Mouse (Mus musculus) limb, embryonic 14.5 days (tissue): ENCODE results near the gene Tacc2. TPM values are rescaled to one million over a fixed set of nuclear protein-coding genes. Genes with fewer than 3 reads are reported as not detected.

Experiments
- ATAC-seq: fragments of 200-750 bp; cut with Nextera tagmentation; 2 replicates; pipeline ENCODE4 v1.8.0; 2017; ENCODE audit warnings: low read depth, moderate number of reproducible peaks, moderate TSS enrichment; ENCODE audit not compliant: low FRiP score
- DNase-seq: peaks from one replicate; pipeline ENCODE4 v3.0.0-alpha.2; 2015; ENCODE audit warnings: low spot score
- H3K27ac ChIP-seq: fragments of 300-500 bp; sonication (generic); replicated peaks from 2 replicates; pipeline ENCODE4 v1.5.1; 2014; ENCODE audit warnings: low read depth, mild to moderate bottlenecking, low read length, moderate library complexity, mixed read lengths
- H3K27me3 ChIP-seq: fragments of 300-500 bp; sonication (generic); 2 replicates; pipeline ENCODE4 v1.6.1; 2014; ENCODE audit warnings: low read length, mixed read lengths; ENCODE audit not compliant: control insufficient read depth, insufficient read depth
- H3K36me3 ChIP-seq: fragments of 300-500 bp; sonication (generic); 2 replicates; pipeline ENCODE4 v1.6.1; 2014; ENCODE audit warnings: mild to moderate bottlenecking, low read length, moderate library complexity, mixed read lengths; ENCODE audit not compliant: control insufficient read depth, insufficient read depth
- H3K4me1 ChIP-seq: fragments of 300-500 bp; sonication (generic); 2 replicates; pipeline ENCODE4 v1.6.1; 2014; ENCODE audit warnings: antibody characterized with exemption, low read length, mixed read lengths; ENCODE audit not compliant: control insufficient read depth, insufficient read depth
- H3K4me2 ChIP-seq: fragments of 300-500 bp; sonication (generic); replicated peaks from 2 replicates; pipeline ENCODE4 v1.6.1; 2014; ENCODE audit warnings: low read depth, mild to moderate bottlenecking, low read length, moderate library complexity; ENCODE audit not compliant: severe bottlenecking
- H3K4me3 ChIP-seq: fragments of 300-500 bp; sonication (generic); replicated peaks from 2 replicates; pipeline ENCODE4 v1.5.1; 2014; ENCODE audit warnings: low read length
- H3K9ac ChIP-seq: fragments of 300-500 bp; sonication (generic); 2 replicates; pipeline ENCODE4 v1.6.1; 2014; ENCODE audit warnings: mild to moderate bottlenecking, low read depth, low read length, moderate library complexity; ENCODE audit not compliant: severe bottlenecking
- H3K9me3 ChIP-seq: fragments of 300-500 bp; sonication (generic); 2 replicates; pipeline ENCODE4 v1.6.1; 2016; ENCODE audit warnings: low read length; ENCODE audit not compliant: control insufficient read depth
- POLR2A ChIP-seq: fragments of 200-500 bp; IDR thresholded peaks from 2 replicates; pipeline ENCODE4 v1.8.0; 2012; ENCODE audit warnings: inconsistent platforms, mild to moderate bottlenecking, moderate library complexity, borderline replicate concordance; ENCODE audit not compliant: insufficient read depth, insufficient read length; ENCODE audit errors: extremely low read depth
- WGBS: fragments of 180-500 bp; shearing (Covaris S2); extraction: QIAGEN DNeasy Blood & Tissue Kit; methylation state at CpG from one replicate; pipeline ENCODE4 v1.1.7; 2014; 5-methylcytosine and 5-hydroxymethylcytosine counted together
- polyA plus RNA-seq, 2 experiments: library from polyadenylated mRNA; depleted of rRNA in 1 of 2; stranded (reverse) in 1 of 2; unstranded in 1 of 2; fragments of >200 nt; fragmentation: Nextera tagmentation in 1 of 2; extraction: Ambion mirVana in 1 of 2; gene quantifications; 2 replicates each; pipeline versions ENCODE4 v1.2.1 to v1.2.3; 2012 to 2014

Tacc2 gene
- polyA plus RNA-seq, 2 experiments, result 38.2 to 49.1 TPM

- H3K9me3 ChIP-seq, result no peaks in the 10 kb centered on the region
- no peak overlapping the region for H3K4me3 ChIP-seq
- H3K9ac ChIP-seq, result no peak overlapping the region
- no peak for TF ChIP-seq POLR2A
- DNase-seq, result no peak
- ATAC-seq, result no peak
- no peaks in the 10 kb centered on the region for H3K27me3 ChIP-seq
- no peak overlapping the region for H3K27ac ChIP-seq
- H3K4me2 ChIP-seq, result no peak overlapping the region
- H3K4me1 ChIP-seq, result no peaks in the 10 kb centered on the region; the same call in none of the 2 replicates
- H3K36me3 ChIP-seq, result no peaks in the 10 kb centered on the region
- 73% methylated on average over 4 of the region's 4 CpGs for WGBS
These were observed 18.6 kb upstream of the Tacc2 start for GRCm38 (mm10) chr7:130558592-130558991.

GRCm38 (mm10) chr7:130560933-130561332, 16.3 kb upstream of the Tacc2 start:
- H3K4me3 ChIP-seq, result no peak overlapping the region
- DNase-seq (no peak), ATAC-seq (no peak)
- H3K9ac ChIP-seq, result no peak overlapping the region
- no peaks in the 10 kb centered on the region for H3K27me3 ChIP-seq
- no peak for TF ChIP-seq POLR2A
- H3K27ac ChIP-seq, result no peak overlapping the region
- H3K4me2 ChIP-seq, result no peak overlapping the region
- no peaks in the 10 kb centered on the region for H3K4me1 ChIP-seq
- WGBS, result 56% methylated on average over 1 of the region's 1 CpGs
- no peaks in the 10 kb centered on the region for H3K9me3 ChIP-seq
- H3K36me3 ChIP-seq, result no peaks in the 10 kb centered on the region

- H3K4me3 ChIP-seq, result no peak overlapping the region
These were observed 14.0 kb upstream of the Tacc2 start for GRCm38 (mm10) chr7:130563276-130563675.

GRCm38 (mm10) chr7:130563880-130564279, 13.4 kb upstream of the Tacc2 start:
- DNase-seq, result no peak
- WGBS, result 61% methylated on average over 4 of the region's 4 CpGs
- ATAC-seq, result no peak

More at GRCm38 (mm10) chr7:130563276-130563675, 14.0 kb upstream of the Tacc2 start:
- no peak for TF ChIP-seq POLR2A
- Histone ChIP-seq H3K4me1 (no peaks in the 10 kb centered on the region), H3K27ac (no peak overlapping the region), H3K9ac (no peak overlapping the region), H3K36me3 (no peaks in the 10 kb centered on the region), H3K9me3 (no peaks in the 10 kb centered on the region), H3K4me2 (no peak overlapping the region), H3K27me3 (no peaks in the 10 kb centered on the region)
- 83% methylated on average over 4 of the region's 4 CpGs for WGBS
- ATAC-seq (no peak), DNase-seq (no peak)

GRCm38 (mm10) chr7:130564596-130564995, 12.6 kb upstream of the Tacc2 start:
- H3K36me3 ChIP-seq, result no peaks in the 10 kb centered on the region
- H3K9me3 ChIP-seq, result no peaks in the 10 kb centered on the region
- no peak overlapping the region for H3K4me2 ChIP-seq
- no peaks in the 10 kb centered on the region for H3K27me3 ChIP-seq
- TF ChIP-seq POLR2A, result no peak
- H3K4me3 ChIP-seq, result no peak overlapping the region
- WGBS, result 52% methylated on average over 3 of the region's 3 CpGs
- no peak overlapping the region for H3K27ac ChIP-seq
- ATAC-seq (no peak), DNase-seq (no peak)
- no peak overlapping the region for H3K9ac ChIP-seq
- H3K4me1 ChIP-seq, result no peaks in the 10 kb centered on the region

More at GRCm38 (mm10) chr7:130563880-130564279, 13.4 kb upstream of the Tacc2 start:
- H3K36me3 ChIP-seq, result no peaks in the 10 kb centered on the region
- H3K9ac ChIP-seq, result no peak overlapping the region
- H3K4me2 ChIP-seq, result no peak overlapping the region
- H3K27ac ChIP-seq, result no peak overlapping the region
- TF ChIP-seq POLR2A, result no peak
- H3K27me3 ChIP-seq, result no peaks in the 10 kb centered on the region
- no peak overlapping the region for H3K4me3 ChIP-seq
- no peaks in the 10 kb centered on the region for H3K4me1 ChIP-seq
- no peaks in the 10 kb centered on the region for H3K9me3 ChIP-seq
